Mouse (Mus musculus): Measurements from ENCODE around the gene Nexn. TPM values are rescaled to one million over a fixed set of nuclear protein-coding genes. Genes with fewer than 3 reads are reported as not detected.
"Not testable (repeated sequence)": the region's sequence is repeated elsewhere in the genome, so short reads cannot be mapped to it uniquely, and the experiment has no call there.

Gene Nexn
- total RNA-seq (2021), result 1 to 10 TPM; 3.0 to 4.0 TPM

DNA sequence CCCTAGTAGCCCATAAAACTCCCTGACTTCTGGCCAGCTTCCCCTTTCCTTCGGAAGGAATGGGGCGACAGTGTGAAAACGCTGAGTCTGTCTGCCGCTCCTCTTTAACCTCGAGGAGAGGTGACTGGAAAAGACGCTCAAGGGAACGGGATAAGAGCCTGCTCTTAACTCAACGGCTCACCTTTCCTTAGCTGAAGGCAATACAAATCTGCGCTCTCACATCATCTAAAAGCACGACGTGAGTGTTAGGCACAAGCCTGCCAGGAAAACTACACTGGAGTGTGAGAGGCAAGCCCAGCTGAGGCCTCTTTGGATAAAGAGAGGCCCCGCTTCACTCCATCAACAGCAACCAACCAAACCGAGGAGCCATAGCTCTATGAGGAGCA, at the start of gene Nexn:
Nexn (minus strand) TSS at position 315 of the 386 bp plus-strand sequence.
- intact Hi-C loops (cut with DNase I), result loop anchor here (10.0 kb wide), 1 partner anchor 49 kb away; no protein-coding TSS in a partner anchor
- no peak for DNase-seq (ENCODE audit: low spot score in 2 of 2)

GRCm38 (mm10) chr3:152315613-152316012, 49.5 kb upstream of the Nexn start:
- DNase-seq (ENCODE audit: low spot score in 2 of 2), result peak; percentile 52
- intact Hi-C loops (cut with DNase I), result loop anchor here (10.0 kb wide), 1 partner anchor 51 kb away; the partner anchor contains the start of gene Nexn

- not testable (repeated sequence) for DNase-seq (ENCODE audit: low spot score in 2 of 2)
- intact Hi-C loops (cut with DNase I), result loop anchor here (10.0 kb wide), 1 partner anchor 50 kb away; the partner anchor contains the start of gene Nexn
These were observed 48.5 kb upstream of the Nexn start for GRCm38 (mm10) chr3:152314666-152315065.

GRCm38 (mm10) chr3:152309250-152309645, 43.1 kb upstream of the Nexn start:
- intact Hi-C loops (cut with DNase I), result loop anchor here (10.0 kb wide), 1 partner anchor 194 kb away; no protein-coding TSS in a partner anchor
- no peak for DNase-seq (ENCODE audit: low spot score in 2 of 2)

DNA sequence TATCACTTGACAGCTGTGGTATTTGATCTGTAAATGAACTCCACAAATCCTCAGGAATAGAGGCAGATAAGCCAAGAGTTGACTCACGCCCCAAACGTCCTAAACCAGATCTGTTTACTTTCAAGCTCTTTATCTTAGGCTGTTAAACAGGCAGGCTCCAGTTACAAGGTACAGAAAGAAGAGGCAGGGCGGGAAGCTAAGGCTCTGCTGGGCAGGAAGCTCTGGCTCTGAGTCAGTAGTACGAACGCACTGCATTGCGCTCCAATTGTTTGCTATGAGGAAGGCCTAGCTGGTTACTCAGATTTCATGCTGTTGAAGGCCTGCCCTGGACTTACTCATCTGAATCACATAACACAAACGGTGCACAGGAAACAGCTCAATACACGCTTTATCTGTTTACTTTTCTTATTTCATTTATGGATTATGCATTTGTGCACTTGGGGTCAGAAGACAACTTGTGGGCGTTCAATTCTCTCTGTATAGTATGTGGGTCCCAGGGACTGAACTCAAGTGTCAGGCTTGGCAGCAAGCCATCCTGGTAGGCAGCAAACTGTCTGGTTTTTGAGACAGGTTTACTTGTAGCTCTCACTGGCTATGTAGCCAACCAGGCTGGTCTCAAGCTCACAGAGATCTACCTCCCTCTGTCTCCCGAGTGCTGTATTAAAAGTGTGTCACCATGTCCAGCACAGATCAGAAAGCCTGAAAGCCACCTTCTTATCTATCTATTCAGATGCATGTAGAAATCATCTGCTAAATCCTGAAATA, 42.5 kb upstream of the Nexn start:
- no peak for DNase-seq (ENCODE audit: low spot score in 2 of 2)
- intact Hi-C loops (cut with DNase I), result loop anchor here (10.0 kb wide), 1 partner anchor 194 kb away; no protein-coding TSS in a partner anchor

GRCm38 (mm10) chr3:152305971-152306370, 39.8 kb upstream of the Nexn start:
- no peak for DNase-seq (ENCODE audit: low spot score in 2 of 2)
- intact Hi-C loops (cut with DNase I), result loop anchor here (10.0 kb wide), 1 partner anchor 191 kb away; no protein-coding TSS in a partner anchor

GRCm38 (mm10) chr3:152305080-152305479, 38.9 kb upstream of the Nexn start:
- DNase-seq (ENCODE audit: low spot score in 2 of 2), result no peak
- intact Hi-C loops (cut with DNase I), result loop anchor here (10.0 kb wide), 1 partner anchor 190 kb away; no protein-coding TSS in a partner anchor

DNA sequence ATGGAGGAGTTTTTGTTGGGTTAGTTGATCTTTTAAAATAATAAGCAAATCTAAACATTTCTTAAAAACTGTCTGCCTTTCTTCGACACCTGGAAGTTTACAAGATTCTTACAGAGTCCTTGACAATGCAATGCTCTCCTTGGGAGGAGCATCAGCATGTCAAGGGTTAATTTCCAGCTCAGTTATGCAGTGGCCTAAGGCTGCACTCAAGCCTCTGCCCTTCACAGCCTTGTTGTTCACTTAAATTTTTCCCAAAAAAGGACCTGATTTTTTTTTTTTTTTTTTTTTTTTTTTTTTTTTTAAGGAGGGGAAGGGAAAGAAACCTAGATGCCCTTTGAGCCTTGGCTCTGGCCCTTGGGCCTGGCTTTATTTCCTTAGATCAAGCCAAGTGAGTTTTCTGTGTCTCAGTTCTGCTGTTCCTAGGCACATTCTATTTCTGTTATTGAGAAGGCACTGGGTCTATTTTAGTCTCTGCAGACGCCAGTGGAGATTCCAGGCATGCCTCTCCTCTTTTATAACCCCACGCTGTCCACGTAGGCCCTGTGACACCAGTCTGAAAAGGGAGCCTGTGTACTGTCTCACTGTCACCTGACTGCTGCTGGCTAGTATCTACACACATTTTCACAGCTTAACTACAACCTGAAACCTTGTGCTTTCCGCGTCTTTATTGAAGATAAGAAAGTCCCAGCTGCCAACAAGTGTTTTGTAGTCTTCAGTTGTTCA, 38.1 kb upstream of the Nexn start:
- intact Hi-C loops (cut with DNase I), result loop anchor here (10.0 kb wide), 1 partner anchor 189 kb away; no protein-coding TSS in a partner anchor
- peak; percentile 34 to 41 for DNase-seq (ENCODE audit: low spot score in 2 of 2)

GRCm38 (mm10) chr3:152302991-152303390, 36.8 kb upstream of the Nexn start:
- no peak for DNase-seq (ENCODE audit: low spot score in 2 of 2)
- intact Hi-C loops (cut with DNase I), result loop anchor here (10.0 kb wide), 1 partner anchor 188 kb away; no protein-coding TSS in a partner anchor

- intact Hi-C loops (cut with DNase I), result loop anchor here (10.0 kb wide), 1 partner anchor 186 kb away; no protein-coding TSS in a partner anchor
- no peak for DNase-seq (ENCODE audit: low spot score in 2 of 2)
These were observed 34.5 kb upstream of the Nexn start for GRCm38 (mm10) chr3:152300376-152301337.

DNA sequence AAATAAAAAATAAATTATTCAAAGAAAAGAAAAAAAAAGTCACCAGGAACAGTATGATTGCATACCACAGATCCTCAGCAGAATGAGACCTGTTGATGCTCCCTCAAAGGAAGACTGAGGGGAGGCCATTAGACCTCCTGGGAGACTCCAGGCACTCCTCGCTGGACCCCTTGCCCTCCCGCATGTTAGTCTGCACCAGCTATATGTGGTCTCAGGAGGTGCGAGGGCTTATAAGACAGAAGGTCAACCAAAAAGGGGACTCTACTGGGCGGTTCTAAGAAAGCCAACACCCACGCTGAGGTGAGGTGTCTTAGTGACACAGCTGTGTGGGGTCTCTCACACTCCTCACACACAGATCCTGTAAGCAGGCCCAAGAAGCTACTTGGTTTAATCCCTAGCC, 29.7 kb upstream of the Nexn start:
- intact Hi-C loops (cut with DNase I), result no loop called here

GRCm38 (mm10) chr3:152294400-152294799, 28.2 kb upstream of the Nexn start:
- DNase-seq (ENCODE audit: low spot score in 2 of 2), result no peak
- intact Hi-C loops (cut with DNase I), result no loop called here

More for the DNA sequence above, 29.7 kb upstream of the Nexn start:
- DNase-seq (ENCODE audit: low spot score in 2 of 2), result no peak

DNA sequence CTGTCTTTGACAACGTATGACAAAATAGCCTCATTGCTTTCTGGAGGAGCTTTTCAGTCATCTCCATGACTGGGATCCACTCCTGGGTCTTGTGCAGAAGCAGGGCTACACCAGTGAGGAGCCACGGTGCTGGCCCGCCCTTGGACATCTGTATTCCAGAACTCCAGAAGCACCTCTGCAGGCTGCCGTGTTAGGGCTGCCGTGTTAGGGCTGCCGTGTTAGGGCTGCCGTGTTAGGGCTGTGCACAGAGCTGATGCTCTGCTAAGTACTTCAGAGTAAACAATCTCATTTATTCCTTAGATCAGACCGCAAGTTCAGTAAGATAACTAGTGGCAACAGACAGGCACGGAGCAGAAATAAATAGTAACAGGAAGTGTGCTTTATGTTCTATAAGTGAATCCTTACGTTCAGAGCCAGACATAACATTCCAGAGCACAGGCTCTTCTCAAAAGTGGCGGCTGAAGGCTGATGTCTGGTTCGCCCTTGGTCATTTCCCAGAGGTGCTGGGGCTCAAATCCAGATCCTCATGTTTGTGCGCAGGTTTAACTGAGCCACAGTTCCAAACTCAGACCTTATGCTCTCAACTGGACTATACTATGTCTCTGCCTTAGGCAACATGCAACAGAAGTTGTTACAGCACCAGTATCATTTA, 27.5 kb upstream of the Nexn start:
- DNase-seq (ENCODE audit: low spot score in 2 of 2), result no peak
- intact Hi-C loops (cut with DNase I), result no loop called here

DNA sequence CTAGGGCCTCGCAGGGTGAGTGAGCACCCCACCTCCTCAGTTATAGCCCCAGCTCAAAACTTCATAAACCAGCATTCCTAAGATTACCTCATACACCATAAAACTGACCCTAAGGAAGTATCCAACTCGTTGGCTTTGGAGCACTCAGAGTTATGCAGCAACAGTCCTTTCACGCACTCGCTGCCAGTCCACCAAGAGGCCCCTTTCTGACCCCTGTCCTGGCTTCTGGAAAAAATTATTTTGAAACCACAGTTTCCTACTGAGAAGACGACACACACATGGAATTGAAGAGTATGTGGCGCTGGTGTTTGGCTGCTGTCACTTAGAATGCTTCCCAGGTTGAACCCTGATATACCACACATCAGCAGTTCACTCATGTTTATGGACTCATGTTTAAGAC, 25.7 kb upstream of the Nexn start:
- intact Hi-C loops (cut with DNase I), result no loop called here

GRCm38 (mm10) chr3:152290175-152290798, 24.1 kb upstream of the Nexn start:
- no peak for DNase-seq (ENCODE audit: low spot score in 2 of 2)
- intact Hi-C loops (cut with DNase I), result no loop called here

More for the DNA sequence above, 25.7 kb upstream of the Nexn start:
- DNase-seq (ENCODE audit: low spot score in 2 of 2), result no peak

GRCm38 (mm10) chr3:152288740-152289139, 22.6 kb upstream of the Nexn start:
- intact Hi-C loops (cut with DNase I), result no loop called here
- no peak for DNase-seq (ENCODE audit: low spot score in 2 of 2)

DNA sequence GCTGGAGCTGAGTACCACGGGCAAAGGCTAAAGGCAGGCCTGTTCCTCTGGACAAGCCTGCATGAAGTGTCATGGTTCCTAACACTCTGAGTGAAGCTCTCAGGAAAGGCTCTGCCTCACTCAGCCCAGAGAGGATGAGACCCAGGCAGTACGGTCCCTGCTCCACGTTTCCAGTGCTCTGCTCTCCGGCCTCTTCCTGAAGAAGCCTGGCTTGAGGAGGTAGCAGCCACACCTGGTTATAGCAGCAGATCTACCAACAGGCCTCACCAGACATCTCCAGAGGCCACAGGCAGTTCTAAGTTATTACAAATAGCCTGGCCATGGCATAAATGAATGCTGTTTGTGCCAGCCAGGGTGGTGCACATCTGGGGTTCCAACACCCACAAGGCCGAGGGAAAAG, 22.1 kb upstream of the Nexn start:
- DNase-seq (ENCODE audit: low spot score in 2 of 2), result no peak
- intact Hi-C loops (cut with DNase I), result no loop called here

- DNase-seq (ENCODE audit: low spot score in 2 of 2), result no peak
- intact Hi-C loops (cut with DNase I), result no loop called here
These were observed 21.7 kb upstream of the Nexn start for GRCm38 (mm10) chr3:152287810-152288209.
